Mouse (Mus musculus): ENCODE results near the gene C87436.
A peak's percentile ranks its signal among the peaks of the same experiment; 100 is the strongest.

C87436 gene

GRCm38 (mm10) chr6:86463079-86463478 lies 24.9 kb downstream of the C87436 start:
- no peak for TF ChIP-seq GATA4 (IDR thresholded peaks at IDR 0.05; ENCODE audit: insufficient replicate concordance, low read length)

GRCm38 (mm10) chr6:86471317-86471716 lies 33.1 kb downstream of the C87436 start:
- TF ChIP-seq GATA4 (IDR thresholded peaks at IDR 0.05; ENCODE audit: insufficient replicate concordance, low read length): no peak

- no peak for TF ChIP-seq GATA4 (IDR thresholded peaks at IDR 0.05; ENCODE audit: insufficient replicate concordance, low read length)
Observed at GRCm38 (mm10) chr6:86471760-86472099, 33.6 kb downstream of the C87436 start.

- no peak; the same call in 1 of the 2 replicates for TF ChIP-seq GATA4 (IDR thresholded peaks at IDR 0.05; ENCODE audit: insufficient replicate concordance, low read length)
Observed at GRCm38 (mm10) chr6:86472100-86472955, 34.2 kb downstream of the C87436 start.

GRCm38 (mm10) chr6:86473077-86473476 lies 34.9 kb downstream of the C87436 start:
- TF ChIP-seq GATA4 (IDR thresholded peaks at IDR 0.05; ENCODE audit: insufficient replicate concordance, low read length): no peak

GRCm38 (mm10) chr6:86474072-86474471 lies 35.9 kb downstream of the C87436 start:
- TF ChIP-seq GATA4 (IDR thresholded peaks at IDR 0.05; ENCODE audit: insufficient replicate concordance, low read length): no peak

- TF ChIP-seq GATA4 (IDR thresholded peaks at IDR 0.05; ENCODE audit: insufficient replicate concordance, low read length): no peak
Observed at GRCm38 (mm10) chr6:86474646-86475181, 36.5 kb downstream of the C87436 start.

GRCm38 (mm10) chr6:86475462-86476167 lies 37.4 kb downstream of the C87436 start:
- TF ChIP-seq GATA4 (IDR thresholded peaks at IDR 0.05; ENCODE audit: insufficient replicate concordance, low read length): no peak

- no peak for TF ChIP-seq GATA4 (IDR thresholded peaks at IDR 0.05; ENCODE audit: insufficient replicate concordance, low read length)
Observed at GRCm38 (mm10) chr6:86476931-86477330, 38.8 kb downstream of the C87436 start.

- TF ChIP-seq GATA4 (IDR thresholded peaks at IDR 0.05; ENCODE audit: insufficient replicate concordance, low read length): peak; percentile 75; the same call in 1 of the 2 replicates
Observed at GRCm38 (mm10) chr6:86479311-86479710, 41.1 kb downstream of the C87436 start.

GRCm38 (mm10) chr6:86479816-86480188 lies 41.6 kb downstream of the C87436 start:
- TF ChIP-seq GATA4 (IDR thresholded peaks at IDR 0.05; ENCODE audit: insufficient replicate concordance, low read length): no peak

- no peak for TF ChIP-seq GATA4 (IDR thresholded peaks at IDR 0.05; ENCODE audit: insufficient replicate concordance, low read length)
Observed at GRCm38 (mm10) chr6:86480189-86480831, 42.1 kb downstream of the C87436 start.

GRCm38 (mm10) chr6:86481871-86482270 lies 43.7 kb downstream of the C87436 start:
- TF ChIP-seq GATA4 (IDR thresholded peaks at IDR 0.05; ENCODE audit: insufficient replicate concordance, low read length): no peak

GRCm38 (mm10) chr6:86485943-86486640 lies 47.9 kb downstream of the C87436 start:
- TF ChIP-seq GATA4 (IDR thresholded peaks at IDR 0.05; ENCODE audit: insufficient replicate concordance, low read length): no peak

Data from liver, adult (tissue).